Mouse (Mus musculus) hindbrain, postnatal 0 days (tissue): ENCODE data around the gene Rai14. TPM values are rescaled to one million over a fixed set of nuclear protein-coding genes. Genes with fewer than 3 reads are reported as not detected.

Experiments
- ATAC-seq: fragments of 200-750 bp; cut with Nextera tagmentation; 2 replicates; pipeline ENCODE4 v1.8.0; 2017; ENCODE audit warnings: mild to moderate bottlenecking, moderate TSS enrichment, moderate library complexity
- DNase-seq: peaks from one replicate; pipeline ENCODE4 v3.0.0-alpha.2; 2015; ENCODE audit warnings: low spot score
- H3K27ac ChIP-seq: fragments of 300-500 bp; sonication (generic); 2 replicates; pipeline ENCODE4 v1.5.1; 2014; ENCODE audit warnings: mild to moderate bottlenecking
- H3K27me3 ChIP-seq: fragments of 300-500 bp; sonication (generic); 2 replicates; pipeline ENCODE4 v1.6.1; 2014; ENCODE audit warnings: low read length, mixed read lengths; ENCODE audit not compliant: insufficient read depth
- H3K36me3 ChIP-seq: fragments of 300-500 bp; sonication (generic); 2 replicates; pipeline ENCODE4 v1.6.1; 2014; ENCODE audit warnings: low read length, mixed read lengths; ENCODE audit not compliant: insufficient read depth
- H3K4me1 ChIP-seq: fragments of 300-500 bp; sonication (generic); 2 replicates; pipeline ENCODE4 v1.6.1; 2014; ENCODE audit warnings: antibody characterized with exemption, low read length, mixed read lengths; ENCODE audit not compliant: insufficient read depth
- H3K4me2 ChIP-seq: fragments of 300-500 bp; sonication (generic); 2 replicates; pipeline ENCODE4 v1.6.1; 2014; ENCODE audit warnings: low read depth, mild to moderate bottlenecking, low read length, moderate library complexity, mixed read lengths
- H3K4me3 ChIP-seq: fragments of 300-500 bp; sonication (generic); 2 replicates; pipeline ENCODE4 v1.5.1; 2014; ENCODE audit warnings: low read length
- H3K9ac ChIP-seq: fragments of 300-500 bp; sonication (generic); replicated peaks from 2 replicates; pipeline ENCODE4 v1.6.1; 2014; ENCODE audit warnings: mild to moderate bottlenecking, low read length, moderate library complexity, mixed read lengths
- H3K9me3 ChIP-seq: fragments of 300-500 bp; sonication (generic); 2 replicates; pipeline ENCODE4 v1.6.1; 2016; ENCODE audit warnings: low read length, mixed read lengths
- CTCF ChIP-seq: IDR thresholded peaks from 2 replicates; pipeline ENCODE4 v1.5.1; 2016; ENCODE audit warnings: antibody characterized with exemption, control low read depth, low read depth
- WGBS: fragments of 180-500 bp; shearing (Covaris S2); extraction: QIAGEN DNeasy Blood & Tissue Kit; methylation state at CpG from one replicate; pipeline ENCODE4 v1.1.7; 2014; 5-methylcytosine and 5-hydroxymethylcytosine counted together
- polyA plus RNA-seq: library from polyadenylated mRNA; unstranded; fragments of >200 nt; fragmentation: Nextera tagmentation; extraction: Ambion mirVana; gene quantifications from 2 replicates; pipeline ENCODE4 v1.2.1, GENCODE M21; 2015
- total RNA-seq: library from RNA; depleted of rRNA; stranded (reverse); fragments of >200 nt; gene quantifications from 2 replicates; pipeline ENCODE4 v1.2.3, GENCODE M21; 2014

Rai14 gene
- total and polyA plus RNA-seq, 2 experiments from 2014 or later: 5.7 to 11.0 TPM

- Histone ChIP-seq H3K4me2 (no peak overlapping the region), H3K4me3 (no peak overlapping the region), H3K9me3 (no peaks in the 10 kb centered on the region), H3K27ac (no peak overlapping the region), H3K4me1 (no peaks in the 10 kb centered on the region), H3K27me3 (no peaks in the 10 kb centered on the region), H3K9ac (no peak overlapping the region), H3K36me3 (no peaks in the 10 kb centered on the region)
- 84% methylated on average over 3 of the region's 3 CpGs for WGBS
- DNase-seq: no peak
- TF ChIP-seq CTCF: no peak
- no peak for ATAC-seq
Observed at GRCm38 (mm10) chr15:10636844-10637243, 77.6 kb downstream of the Rai14 start.

- ATAC-seq (no peak), DNase-seq (no peak)
- no peaks in the 10 kb centered on the region for H3K9me3 ChIP-seq
- no peak for TF ChIP-seq CTCF
- no peak overlapping the region for H3K27ac ChIP-seq
- WGBS: 50% methylated on average over 10 of the region's 10 CpGs
- no peak overlapping the region for H3K9ac ChIP-seq
- no peak overlapping the region for H3K4me3 ChIP-seq
- no peak overlapping the region for H3K4me2 ChIP-seq
- no peaks in the 10 kb centered on the region for H3K4me1 ChIP-seq
- H3K36me3 ChIP-seq: no peaks in the 10 kb centered on the region
- no peaks in the 10 kb centered on the region for H3K27me3 ChIP-seq
Observed at GRCm38 (mm10) chr15:10635121-10635520, 79.3 kb downstream of the Rai14 start.

GRCm38 (mm10) chr15:10634176-10634575, 80.2 kb downstream of the Rai14 start:
- no peaks in the 10 kb centered on the region for H3K36me3 ChIP-seq
- H3K9me3 ChIP-seq: no peaks in the 10 kb centered on the region
- H3K4me1 ChIP-seq: no peaks in the 10 kb centered on the region
- H3K27ac ChIP-seq: no peak overlapping the region
- ATAC-seq (no peak), DNase-seq (no peak)
- 67% methylated on average over 6 of the region's 6 CpGs for WGBS
- no peak overlapping the region for H3K9ac ChIP-seq
- no peak for TF ChIP-seq CTCF
- no peak overlapping the region for H3K4me2 ChIP-seq
- no peaks in the 10 kb centered on the region for H3K27me3 ChIP-seq
- H3K4me3 ChIP-seq: no peak overlapping the region

- no peak overlapping the region for H3K27ac ChIP-seq
- no peak overlapping the region for H3K4me2 ChIP-seq
- 94% methylated on average over 4 of the region's 4 CpGs for WGBS
- no peak for TF ChIP-seq CTCF
- H3K9ac ChIP-seq: no peak overlapping the region
- ATAC-seq: no peak
- no peaks in the 10 kb centered on the region for H3K4me1 ChIP-seq
- no peak for DNase-seq
- H3K27me3 ChIP-seq: no peaks in the 10 kb centered on the region
- H3K9me3 ChIP-seq: no peaks in the 10 kb centered on the region
- no peaks in the 10 kb centered on the region for H3K36me3 ChIP-seq
- H3K4me3 ChIP-seq: no peak overlapping the region
Observed at GRCm38 (mm10) chr15:10633381-10633780, 81.0 kb downstream of the Rai14 start.

GRCm38 (mm10) chr15:10632581-10632980, 81.8 kb downstream of the Rai14 start:
- WGBS: 89% methylated on average over 9 of the region's 9 CpGs
- Histone ChIP-seq H3K27me3 (no peaks in the 10 kb centered on the region), H3K4me2 (no peak overlapping the region), H3K9me3 (no peaks in the 10 kb centered on the region), H3K36me3 (no peaks in the 10 kb centered on the region), H3K4me1 (no peaks in the 10 kb centered on the region), H3K9ac (no peak overlapping the region), H3K4me3 (no peak overlapping the region), H3K27ac (no peak overlapping the region)
- DNase-seq (no peak), ATAC-seq (no peak)
- no peak for TF ChIP-seq CTCF

- no peak for TF ChIP-seq CTCF
- Histone ChIP-seq H3K36me3 (no peaks in the 10 kb centered on the region), H3K27ac (no peak overlapping the region), H3K9ac (no peak overlapping the region), H3K4me1 (no peaks in the 10 kb centered on the region), H3K4me3 (no peak overlapping the region), H3K4me2 (no peak overlapping the region), H3K9me3 (no peaks in the 10 kb centered on the region), H3K27me3 (no peaks in the 10 kb centered on the region)
- DNase-seq (no peak), ATAC-seq (no peak)
- WGBS: 99% methylated on average over 8 of the region's 8 CpGs
Observed at GRCm38 (mm10) chr15:10632060-10632459, 82.4 kb downstream of the Rai14 start.

- no peak for ATAC-seq
- 97% methylated on average over 5 of the region's 5 CpGs for WGBS
- no peak overlapping the region for H3K4me3 ChIP-seq
- no peaks in the 10 kb centered on the region for H3K27me3 ChIP-seq
- no peak overlapping the region for H3K9ac ChIP-seq
- H3K9me3 ChIP-seq: no peaks in the 10 kb centered on the region
- no peak overlapping the region for H3K4me2 ChIP-seq
- no peaks in the 10 kb centered on the region for H3K36me3 ChIP-seq
- no peak for TF ChIP-seq CTCF
- no peak overlapping the region for H3K27ac ChIP-seq
- no peak for DNase-seq
- H3K4me1 ChIP-seq: no peaks in the 10 kb centered on the region
Observed at GRCm38 (mm10) chr15:10631541-10631940, 82.9 kb downstream of the Rai14 start.
